Mouse (Mus musculus) gastrocnemius, postnatal 10 days (tissue): Measurements from ENCODE around the gene Rpl22l1. TPM values are rescaled to one million over a fixed set of nuclear protein-coding genes. Genes with fewer than 3 reads are reported as not detected.
"Not testable (repeated sequence)": the region's sequence is repeated elsewhere in the genome, so short reads cannot be mapped to it uniquely, and the experiment has no call there.

Experiments
- DNase-seq: peaks from one replicate; pipeline ENCODE4 v3.0.0; 2021; ENCODE audit warnings: mixed read lengths
- total RNA-seq, 2 experiments: library from RNA; stranded (reverse); gene quantifications; 2 replicates each; pipeline ENCODE4 v1.2.3; 2021

Rpl22l1 gene
- total RNA-seq, 2 experiments from 2014 or later: 189 to 202 TPM

- DNase-seq: no peak
Observed at GRCm38 (mm10) chr3:28836796-28837371, 31.6 kb downstream of the Rpl22l1 start.

GRCm38 (mm10) chr3:28841886-28842649 lies 36.8 kb downstream of the Rpl22l1 start:
- DNase-seq: no peak

GRCm38 (mm10) chr3:28843231-28843630 lies 38.0 kb downstream of the Rpl22l1 start:
- no peak for DNase-seq

- no peak for DNase-seq
Observed at GRCm38 (mm10) chr3:28847115-28847514, 41.9 kb downstream of the Rpl22l1 start.

- not testable (repeated sequence) for DNase-seq
Observed at GRCm38 (mm10) chr3:28852174-28852573, 46.9 kb downstream of the Rpl22l1 start.

Other genes with a start within 250 kb of the Rpl22l1 start
- under 1 TPM in 1 of 2 experiments, not detected in 1; 0.05 TPM for gene Slc2a2, start 107.5 kb upstream of the Rpl22l1 start, total RNA-seq
- gene Eif5a2, start 24.2 kb upstream of the Rpl22l1 start, total RNA-seq: 1 to 10 TPM; 2.1 to 2.8 TPM
- gene Gm1527, start 87.2 kb downstream of the Rpl22l1 start, total RNA-seq: not detected